Mouse (Mus musculus) heart, postnatal 4 days (tissue): ENCODE results near the gene Mup20. TPM values are rescaled to one million over a fixed set of nuclear protein-coding genes. Genes with fewer than 3 reads are reported as not detected.
"Not testable (repeated sequence)": the region's sequence is repeated elsewhere in the genome, so short reads cannot be mapped to it uniquely, and the experiment has no call there.

Experiments
- DNase-seq: peaks from one replicate; pipeline ENCODE4 v3.0.0; 2021
- total RNA-seq, 2 experiments: library from RNA; stranded (reverse); gene quantifications; 2 replicates each; pipeline ENCODE4 v1.2.3; 2021

The Mup20 gene
- total RNA-seq: not detected

GRCm38 (mm10) chr4:62054058-62054457 is at the start of gene Mup20:
Gene Mup20, minus strand, starts transcription at chr4:62054158.
- DNase-seq: not testable (repeated sequence)

GRCm38 (mm10) chr4:62103366-62103765 is 49.4 kb upstream of the Mup20 start:
- peak; percentile 22 for DNase-seq

- DNase-seq: no peak
Observed at GRCm38 (mm10) chr4:62087953-62088352, 34.0 kb upstream of the Mup20 start.

- no peak for DNase-seq
Observed at GRCm38 (mm10) chr4:62087241-62087640, 33.3 kb upstream of the Mup20 start, which contains the start of gene Mup3. Gene Mup3, minus strand, starts transcription at chr4:62087342.

- DNase-seq: no peak
Observed at GRCm38 (mm10) chr4:62082755-62083154, 28.8 kb upstream of the Mup20 start.

- no peak for DNase-seq
Observed at GRCm38 (mm10) chr4:62075126-62075525, 21.2 kb upstream of the Mup20 start.

GRCm38 (mm10) chr4:62054780-62055179 is 822 bp upstream of the Mup20 start:
- DNase-seq: not testable (repeated sequence)

GRCm38 (mm10) chr4:62026281-62026680 is 27.7 kb downstream of the Mup20 start:
- DNase-seq: no peak

- no peak for DNase-seq
Observed at GRCm38 (mm10) chr4:62024256-62024959, 29.6 kb downstream of the Mup20 start.

GRCm38 (mm10) chr4:62023646-62024045 is 30.3 kb downstream of the Mup20 start:
- DNase-seq: no peak

GRCm38 (mm10) chr4:62023120-62023519 is 30.8 kb downstream of the Mup20 start:
- no peak for DNase-seq

- not testable (repeated sequence) for DNase-seq
Observed at GRCm38 (mm10) chr4:62020511-62020910, 33.4 kb downstream of the Mup20 start.

Other genes with a start within 250 kb of the Mup20 start
- gene Mup5, start 218.9 kb downstream of the Mup20 start, total RNA-seq: not detected
- gene Mup3, start 33.2 kb upstream of the Mup20 start, total RNA-seq: not detected
- not detected for gene Mup21, start 96.7 kb upstream of the Mup20 start, total RNA-seq
- gene Zfp37, start 176.9 kb upstream of the Mup20 start, total RNA-seq: 1 to 10 TPM; 7.8 to 8.3 TPM
- 1 to 10 TPM; 7.9 TPM for gene Slc31a2, start 208.4 kb upstream of the Mup20 start, total RNA-seq